Mouse (Mus musculus): ENCODE measurements at regions not wholly inside any gene's neighbourhood (a gene's known extent, or its start where the extent isn't known, plus 50 kb on each side); places are given as distances from the start of the nearest gene placed in this dataset.

DNA sequence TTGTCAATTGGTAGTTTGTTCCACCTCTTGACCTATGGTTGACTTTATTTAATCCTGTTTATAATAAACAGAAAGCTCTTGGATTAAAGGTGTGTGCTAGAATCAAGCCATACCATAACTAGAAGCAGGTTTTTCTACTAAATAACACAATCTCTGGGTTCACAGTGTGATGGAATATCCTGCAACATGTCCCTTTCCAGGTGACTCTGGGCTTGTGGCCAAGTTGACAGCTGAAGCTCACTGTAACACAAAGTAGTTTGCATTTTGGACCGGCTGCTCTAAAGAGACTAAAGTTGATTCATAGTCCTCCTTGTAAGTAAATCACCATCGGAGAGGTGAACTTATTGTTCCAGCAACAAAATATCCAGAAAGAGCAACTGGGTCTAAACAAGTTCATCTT, 149.3 kb upstream of the Kctd3 start:
- WGBS: 63% methylated on average over 2 of the region's 2 CpGs
- ATAC-seq (ENCODE audit: insufficient read depth): no peak
- Histone ChIP-seq H3K4me2 (no peak overlapping the region), H3K27me3 (ENCODE audit: insufficient read depth, low read length) (no peaks in the 10 kb centered on the region), H3K27ac (ENCODE audit: low read depth) (no peak overlapping the region), H3K4me3 (ENCODE audit: low read depth, low read length) (no peak overlapping the region), H3K4me1 (ENCODE audit: insufficient read depth) (no peaks in the 10 kb centered on the region; the same call in 1 of the 2 replicates), H3K9me3 (ENCODE audit: low read depth, low read length) (no peaks in the 10 kb centered on the region), H3K9ac (no peak overlapping the region), H3K36me3 (ENCODE audit: insufficient read depth) (no peaks in the 10 kb centered on the region)
- no peak for TF ChIP-seq CTCF (IDR thresholded peaks at IDR 0.05; ENCODE audit: low read depth)
- no peak for DNase-seq

DNA sequence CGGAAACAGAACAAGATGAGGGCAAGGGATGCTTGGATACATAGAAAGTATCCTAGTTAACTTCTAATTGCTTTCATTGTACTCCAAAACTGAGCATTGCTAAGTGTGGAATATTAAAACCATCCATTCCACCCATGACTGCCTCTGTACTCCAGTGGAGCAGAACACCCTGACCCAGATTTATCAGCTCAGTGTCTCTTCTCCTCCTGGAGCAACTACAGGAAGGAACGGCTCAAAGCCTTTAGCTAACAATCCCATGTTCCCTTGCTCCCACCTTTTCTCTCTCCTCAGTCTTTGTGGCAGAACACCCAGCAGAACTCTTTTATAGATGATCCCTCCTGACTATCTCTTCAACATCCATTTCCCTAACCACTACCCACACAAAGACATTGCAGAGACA, 146.7 kb upstream of the Kctd3 start:
- ATAC-seq (ENCODE audit: insufficient read depth) (no peak), DNase-seq (no peak)
- Histone ChIP-seq H3K36me3 (ENCODE audit: insufficient read depth) (no peaks in the 10 kb centered on the region), H3K4me3 (ENCODE audit: low read depth, low read length) (no peak overlapping the region), H3K27me3 (ENCODE audit: insufficient read depth, low read length) (no peaks in the 10 kb centered on the region), H3K27ac (ENCODE audit: low read depth) (no peak overlapping the region), H3K4me1 (ENCODE audit: insufficient read depth) (no peaks in the 10 kb centered on the region; the same call in 1 of the 2 replicates), H3K4me2 (no peak overlapping the region), H3K9me3 (ENCODE audit: low read depth, low read length) (no peaks in the 10 kb centered on the region), H3K9ac (no peak overlapping the region)
- 82% methylated on average over 2 of the region's 2 CpGs for WGBS
- no peak for TF ChIP-seq CTCF (IDR thresholded peaks at IDR 0.05; ENCODE audit: low read depth)

DNA sequence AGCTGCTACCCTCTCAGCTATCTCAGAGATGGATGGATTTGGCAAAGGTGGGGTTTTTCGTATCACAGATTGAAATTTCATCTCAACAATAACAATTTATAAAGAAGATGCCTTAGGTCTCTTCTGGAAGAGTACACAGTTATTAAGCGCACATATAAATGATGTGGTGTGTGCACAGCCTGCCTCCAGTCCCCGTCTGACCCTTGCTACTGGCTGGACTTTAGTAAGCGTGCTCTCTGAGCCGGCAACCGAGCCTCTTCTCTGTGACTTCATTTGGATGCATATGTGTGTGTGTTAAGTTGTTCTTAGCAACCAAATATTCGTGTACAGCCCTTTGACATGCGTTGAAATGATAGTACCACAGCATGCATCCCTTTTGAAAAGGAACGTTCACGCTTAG, 145.5 kb upstream of the Kctd3 start:
- whole genome bisulfite sequencing: 46% methylated on average over 10 of the region's 10 CpGs
- Histone ChIP-seq H3K36me3 (ENCODE audit: insufficient read depth) (no peaks in the 10 kb centered on the region), H3K27ac (ENCODE audit: low read depth) (no peak overlapping the region), H3K4me3 (ENCODE audit: low read depth, low read length) (no peak overlapping the region), H3K4me2 (no peak overlapping the region), H3K4me1 (ENCODE audit: insufficient read depth) (no peaks in the 10 kb centered on the region; the same call in 1 of the 2 replicates), H3K27me3 (ENCODE audit: insufficient read depth, low read length) (no peaks in the 10 kb centered on the region), H3K9ac (no peak overlapping the region), H3K9me3 (ENCODE audit: low read depth, low read length) (no peaks in the 10 kb centered on the region)
- TF ChIP-seq CTCF (IDR thresholded peaks at IDR 0.05; ENCODE audit: low read depth): no peak
- DNase-seq (peak; percentile 54), ATAC-seq (ENCODE audit: insufficient read depth) (peak; percentile 75)

DNA sequence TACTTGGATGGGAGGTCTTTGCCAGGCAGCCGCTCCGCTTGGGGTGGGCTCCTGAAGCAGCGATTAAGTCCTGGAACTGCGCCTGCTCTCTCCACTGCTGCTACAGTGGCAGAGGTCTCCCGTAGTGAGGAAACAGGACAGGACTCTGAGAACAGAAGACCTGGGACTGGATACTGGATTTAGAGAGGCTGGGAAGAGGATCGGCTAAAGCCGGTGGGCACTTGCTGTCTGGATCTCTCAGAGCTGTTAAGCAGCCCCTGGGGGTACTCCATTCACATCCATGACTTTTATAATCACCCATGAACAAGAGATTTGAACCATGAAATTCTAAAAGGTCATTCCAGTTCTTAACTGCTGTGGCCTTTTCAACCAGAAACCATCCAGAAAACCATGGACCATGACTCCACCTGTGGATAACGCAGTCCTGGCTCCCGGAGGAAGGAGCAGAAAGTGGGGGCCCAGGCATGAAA, 135.4 kb upstream of the Kctd3 start:
- Histone ChIP-seq H3K4me3 (ENCODE audit: low read depth, low read length) (no peak overlapping the region), H3K9me3 (ENCODE audit: low read depth, low read length) (no peaks in the 10 kb centered on the region), H3K4me2 (no peak overlapping the region), H3K27ac (ENCODE audit: low read depth) (no peak overlapping the region), H3K36me3 (ENCODE audit: insufficient read depth) (no peaks in the 10 kb centered on the region), H3K27me3 (ENCODE audit: insufficient read depth, low read length) (no peaks in the 10 kb centered on the region), H3K9ac (no peak overlapping the region), H3K4me1 (ENCODE audit: insufficient read depth) (no peaks in the 10 kb centered on the region; the same call in 1 of the 2 replicates)
- no peak for DNase-seq
- ATAC-seq (ENCODE audit: insufficient read depth): no peak
- 71% methylated on average over 9 of the region's 9 CpGs for WGBS
- no peak for TF ChIP-seq CTCF (IDR thresholded peaks at IDR 0.05; ENCODE audit: low read depth)

DNA sequence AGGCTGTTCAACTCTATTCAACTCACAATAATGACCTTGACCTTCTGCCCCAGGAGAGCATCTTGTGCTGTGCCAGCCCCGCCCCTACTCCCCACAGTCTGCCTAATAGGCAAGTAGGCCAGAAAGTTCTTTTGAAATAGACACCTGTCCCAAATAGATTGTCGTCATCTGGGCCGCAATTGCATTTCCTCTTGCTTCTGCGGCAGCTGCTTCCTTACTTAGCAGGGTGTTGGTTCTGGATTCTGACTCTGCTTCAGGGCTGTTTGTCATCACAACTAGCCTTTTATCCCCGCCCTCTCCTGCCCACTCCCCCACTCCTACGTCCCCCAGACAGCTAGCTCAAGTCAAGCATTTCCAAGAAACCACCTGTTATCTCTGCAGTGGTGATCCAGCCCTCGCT, 134.9 kb upstream of the Kctd3 start:
- no peak for DNase-seq
- Histone ChIP-seq H3K4me2 (no peak overlapping the region), H3K9me3 (ENCODE audit: low read depth, low read length) (no peaks in the 10 kb centered on the region), H3K9ac (no peak overlapping the region), H3K4me3 (ENCODE audit: low read depth, low read length) (no peak overlapping the region), H3K27me3 (ENCODE audit: insufficient read depth, low read length) (no peaks in the 10 kb centered on the region), H3K36me3 (ENCODE audit: insufficient read depth) (no peaks in the 10 kb centered on the region), H3K27ac (ENCODE audit: low read depth) (no peak overlapping the region), H3K4me1 (ENCODE audit: insufficient read depth) (no peaks in the 10 kb centered on the region; the same call in 1 of the 2 replicates)
- ATAC-seq (ENCODE audit: insufficient read depth): no peak
- no peak for TF ChIP-seq CTCF (IDR thresholded peaks at IDR 0.05; ENCODE audit: low read depth)
- WGBS: 74% methylated on average over 7 of the region's 7 CpGs

DNA sequence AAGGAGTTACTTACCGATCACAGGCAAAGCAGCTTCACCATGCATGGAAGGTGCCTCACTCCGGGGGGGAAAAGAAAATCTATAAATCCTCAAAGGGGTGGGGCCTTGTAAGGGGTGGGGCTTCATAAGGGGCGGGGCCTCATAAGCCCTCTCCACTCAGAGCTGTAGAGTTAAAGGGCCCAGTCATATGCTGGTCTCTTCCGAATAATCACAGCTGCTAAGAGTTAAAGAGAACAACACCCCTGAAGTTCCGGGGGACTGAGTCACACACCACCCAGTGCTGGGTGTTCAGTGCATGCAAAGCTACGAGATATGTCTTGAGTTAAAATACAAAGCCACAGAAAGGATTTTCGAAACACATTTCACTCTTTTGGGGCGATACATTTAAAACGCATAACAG, 134.1 kb upstream of the Kctd3 start:
- no peaks in the 10 kb centered on the region for H3K36me3 ChIP-seq (ENCODE audit: insufficient read depth)
- no peak for TF ChIP-seq CTCF (IDR thresholded peaks at IDR 0.05; ENCODE audit: low read depth)
- WGBS: 85% methylated on average over 9 of the region's 9 CpGs
- H3K4me1 ChIP-seq (ENCODE audit: insufficient read depth): no peaks in the 10 kb centered on the region; the same call in 1 of the 2 replicates
- no peak overlapping the region for H3K4me3 ChIP-seq (ENCODE audit: low read depth, low read length)
- H3K4me2 ChIP-seq: no peak overlapping the region
- H3K9me3 ChIP-seq (ENCODE audit: low read depth, low read length): no peaks in the 10 kb centered on the region
- no peak overlapping the region for H3K9ac ChIP-seq
- ATAC-seq (ENCODE audit: insufficient read depth) (no peak), DNase-seq (no peak)
- no peak overlapping the region for H3K27ac ChIP-seq (ENCODE audit: low read depth)
- H3K27me3 ChIP-seq (ENCODE audit: insufficient read depth, low read length): no peaks in the 10 kb centered on the region

DNA sequence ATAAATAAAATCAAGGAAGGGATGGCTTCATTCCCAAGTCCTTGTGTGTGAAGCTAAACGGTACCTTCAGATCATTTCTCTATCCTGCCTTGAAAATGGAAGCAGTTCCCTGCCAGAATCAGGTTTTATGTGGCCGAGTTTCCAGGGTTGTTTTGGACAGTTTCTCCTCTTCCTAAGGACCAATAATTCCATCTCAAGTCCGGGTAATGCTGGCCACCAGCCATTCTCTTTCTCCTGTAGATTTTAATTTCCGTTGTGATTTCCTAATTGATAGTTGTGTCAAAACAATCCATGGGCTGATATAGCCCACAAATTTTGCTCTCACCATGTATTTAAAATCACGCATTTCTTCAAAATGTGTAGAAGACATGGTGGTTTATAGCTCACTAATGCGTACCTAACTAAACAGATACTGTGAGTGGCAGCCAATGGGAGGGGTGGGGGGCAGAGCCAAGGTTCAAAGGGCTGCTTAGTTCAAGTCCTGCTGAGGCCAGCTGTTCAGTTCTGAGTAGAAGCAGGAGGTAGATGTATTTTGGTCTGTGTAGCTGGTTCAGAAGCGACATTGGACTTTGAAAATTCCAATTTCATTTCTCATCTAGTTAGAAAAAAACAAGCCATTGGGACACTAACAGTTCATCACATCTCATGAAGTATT, 129.2 kb upstream of the Kctd3 start:
- H3K9me3 ChIP-seq (ENCODE audit: low read depth, low read length): no peaks in the 10 kb centered on the region
- no peak overlapping the region for H3K4me2 ChIP-seq
- no peak overlapping the region for H3K27ac ChIP-seq (ENCODE audit: low read depth)
- no peaks in the 10 kb centered on the region; the same call in 1 of the 2 replicates for H3K4me1 ChIP-seq (ENCODE audit: insufficient read depth)
- TF ChIP-seq CTCF (IDR thresholded peaks at IDR 0.05; ENCODE audit: low read depth): no peak
- WGBS: 67% methylated on average over 7 of the region's 7 CpGs
- H3K36me3 ChIP-seq (ENCODE audit: insufficient read depth): no peaks in the 10 kb centered on the region
- H3K9ac ChIP-seq: no peak overlapping the region
- H3K27me3 ChIP-seq (ENCODE audit: insufficient read depth, low read length): no peaks in the 10 kb centered on the region
- H3K4me3 ChIP-seq (ENCODE audit: low read depth, low read length): no peak overlapping the region
- ATAC-seq (ENCODE audit: insufficient read depth) (no peak), DNase-seq (no peak)

Data from lung, embryonic 14.5 days (tissue).